Mouse (Mus musculus): ENCODE results near the gene Glul. TPM values are rescaled to one million over a fixed set of nuclear protein-coding genes. Genes with fewer than 3 reads are reported as not detected.
A peak's percentile ranks its signal among the peaks of the same experiment; 100 is the strongest.

Gene Glul
- polyA plus RNA-seq, 1 experiment: 474 TPM

GRCm38 (mm10) chr1:153921642-153922041, 21.9 kb downstream of the Glul start:
- Histone ChIP-seq H3K4me3 (ENCODE audit: insufficient read depth, low read depth, low read length) (no peak overlapping the region), H3K27ac (ENCODE audit: insufficient read depth, low read depth, low read length) (no peak overlapping the region), H3K4me1 (ENCODE audit: control insufficient read depth, insufficient read depth, low read length) (peaks cover 6% of the 10 kb centered on the region)
- WGBS: 94% methylated on average over 3 of the region's 3 CpGs
- TF ChIP-seq CTCF (IDR thresholded peaks at IDR 0.05; ENCODE audit: insufficient read depth, low read depth, low read length): no peak
- TF ChIP-seq POLR2A (IDR thresholded peaks at IDR 0.05; ENCODE audit: insufficient read depth, low read depth, low read length): no peak

GRCm38 (mm10) chr1:153922571-153923021, 22.9 kb downstream of the Glul start:
- H3K4me3 ChIP-seq (ENCODE audit: insufficient read depth, low read depth, low read length): no peak overlapping the region
- H3K27ac ChIP-seq (ENCODE audit: insufficient read depth, low read depth, low read length): no peak overlapping the region
- H3K4me1 ChIP-seq (ENCODE audit: control insufficient read depth, insufficient read depth, low read length): peaks cover 6% of the 10 kb centered on the region
- TF ChIP-seq CTCF (IDR thresholded peaks at IDR 0.05; ENCODE audit: insufficient read depth, low read depth, low read length): no peak
- no peak for TF ChIP-seq POLR2A (IDR thresholded peaks at IDR 0.05; ENCODE audit: insufficient read depth, low read depth, low read length)
- 56% methylated on average over 5 of the region's 5 CpGs for WGBS

DNA sequence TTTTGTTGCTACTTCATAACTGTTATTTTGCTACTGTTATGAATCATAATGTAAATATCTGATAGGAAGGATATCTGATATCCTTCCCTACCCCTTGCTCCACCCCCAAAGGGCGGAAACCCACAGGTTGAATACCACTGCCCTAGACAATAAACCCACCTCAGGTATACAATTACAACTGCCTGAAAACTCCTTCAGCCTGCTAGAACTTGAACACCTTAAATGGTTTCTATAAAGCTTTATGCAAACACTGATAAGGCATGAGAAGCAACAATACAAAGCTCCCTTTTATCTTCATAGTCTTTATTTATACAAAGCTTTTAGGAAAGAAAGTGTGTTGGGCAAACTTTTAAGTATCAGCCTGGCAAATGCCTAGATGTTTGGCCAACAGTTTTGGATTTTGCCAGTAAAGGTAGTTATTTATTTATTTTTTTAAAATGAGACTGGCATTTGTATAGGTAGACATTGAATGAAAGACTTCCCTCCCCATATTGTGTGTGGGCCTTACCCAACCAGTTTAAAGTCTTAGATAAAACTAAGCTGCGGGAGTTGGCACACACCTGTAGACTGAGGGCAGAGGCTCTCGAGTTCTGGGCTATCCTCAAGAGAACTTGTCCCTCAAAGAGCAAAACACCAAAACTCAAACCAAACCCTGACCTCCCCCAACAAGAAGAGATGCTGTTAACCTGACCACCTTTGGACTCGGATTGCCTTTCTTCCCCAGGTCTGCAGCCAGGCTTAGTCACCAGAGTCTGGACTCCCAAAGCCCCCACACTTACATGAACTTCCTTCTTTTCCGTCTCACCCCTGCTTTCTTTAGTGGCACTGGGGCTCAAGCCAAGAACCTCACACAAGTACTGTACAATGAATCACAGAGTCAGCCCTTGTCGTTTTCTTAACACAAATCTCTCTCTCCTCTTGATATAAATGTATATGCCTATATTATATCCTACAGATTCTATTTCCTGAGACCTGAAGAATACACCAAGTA, 24.9 kb downstream of the Glul start:
- Histone ChIP-seq H3K27ac (ENCODE audit: insufficient read depth, low read depth, low read length) (no peak overlapping the region), H3K4me3 (ENCODE audit: insufficient read depth, low read depth, low read length) (no peak overlapping the region), H3K4me1 (ENCODE audit: control insufficient read depth, insufficient read depth, low read length) (peaks cover 6% of the 10 kb centered on the region)
- TF ChIP-seq POLR2A (IDR thresholded peaks at IDR 0.05; ENCODE audit: insufficient read depth, low read depth, low read length): no peak
- no peak for TF ChIP-seq CTCF (IDR thresholded peaks at IDR 0.05; ENCODE audit: insufficient read depth, low read depth, low read length)
- WGBS: 86% methylated on average over 6 of the region's 6 CpGs

GRCm38 (mm10) chr1:153930431-153930830, 30.7 kb downstream of the Glul start:
- Histone ChIP-seq H3K4me3 (ENCODE audit: insufficient read depth, low read depth, low read length) (no peak overlapping the region), H3K27ac (ENCODE audit: insufficient read depth, low read depth, low read length) (no peak overlapping the region), H3K4me1 (ENCODE audit: control insufficient read depth, insufficient read depth, low read length) (no peaks in the 10 kb centered on the region)
- TF ChIP-seq POLR2A (IDR thresholded peaks at IDR 0.05; ENCODE audit: insufficient read depth, low read depth, low read length) (no peak), CTCF (IDR thresholded peaks at IDR 0.05; ENCODE audit: insufficient read depth, low read depth, low read length) (no peak)
- WGBS: 81% methylated on average over 2 of the region's 2 CpGs

GRCm38 (mm10) chr1:153933772-153934171, 34.0 kb downstream of the Glul start:
- WGBS: 85% methylated on average over 1 of the region's 1 CpGs
- no peaks in the 10 kb centered on the region for H3K4me1 ChIP-seq (ENCODE audit: control insufficient read depth, insufficient read depth, low read length)
- no peak overlapping the region for H3K27ac ChIP-seq (ENCODE audit: insufficient read depth, low read depth, low read length)
- TF ChIP-seq CTCF (IDR thresholded peaks at IDR 0.05; ENCODE audit: insufficient read depth, low read depth, low read length) (no peak), POLR2A (IDR thresholded peaks at IDR 0.05; ENCODE audit: insufficient read depth, low read depth, low read length) (no peak)
- H3K4me3 ChIP-seq (ENCODE audit: insufficient read depth, low read depth, low read length): no peak overlapping the region

DNA sequence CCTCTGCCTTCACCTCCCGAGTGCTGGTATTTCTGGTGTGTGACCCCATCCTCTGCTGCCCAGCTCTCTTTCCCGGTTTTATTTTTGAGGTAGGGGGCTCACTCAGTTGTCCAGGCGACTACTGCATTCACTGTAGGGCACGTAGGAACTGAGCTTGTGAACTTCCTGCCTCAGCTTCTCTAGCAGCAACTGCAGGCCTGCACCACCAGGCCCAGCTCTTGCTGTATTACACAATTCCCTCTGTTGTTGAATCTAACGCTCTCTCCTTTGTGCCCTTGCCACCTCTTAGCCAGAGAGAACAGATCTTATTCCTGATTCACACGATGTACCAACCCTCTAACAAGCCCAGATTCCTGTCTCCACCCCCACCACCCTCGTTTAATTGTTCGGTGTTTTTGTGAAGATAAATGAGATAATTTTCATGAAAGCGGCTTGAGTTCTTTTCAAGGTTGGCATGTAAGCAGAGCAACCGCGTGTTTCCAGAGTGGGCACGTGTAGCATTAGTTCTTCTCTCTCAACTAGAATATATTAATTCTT, 36.2 kb downstream of the Glul start:
- TF ChIP-seq POLR2A (IDR thresholded peaks at IDR 0.05; ENCODE audit: insufficient read depth, low read depth, low read length) (no peak), CTCF (IDR thresholded peaks at IDR 0.05; ENCODE audit: insufficient read depth, low read depth, low read length) (no peak)
- peak overlapping the region; percentile 13 for H3K27ac ChIP-seq (ENCODE audit: insufficient read depth, low read depth, low read length)
- no peaks in the 10 kb centered on the region for H3K4me1 ChIP-seq (ENCODE audit: control insufficient read depth, insufficient read depth, low read length)
- no peak overlapping the region for H3K4me3 ChIP-seq (ENCODE audit: insufficient read depth, low read depth, low read length)
- 39% methylated on average over 12 of the region's 12 CpGs for WGBS

DNA sequence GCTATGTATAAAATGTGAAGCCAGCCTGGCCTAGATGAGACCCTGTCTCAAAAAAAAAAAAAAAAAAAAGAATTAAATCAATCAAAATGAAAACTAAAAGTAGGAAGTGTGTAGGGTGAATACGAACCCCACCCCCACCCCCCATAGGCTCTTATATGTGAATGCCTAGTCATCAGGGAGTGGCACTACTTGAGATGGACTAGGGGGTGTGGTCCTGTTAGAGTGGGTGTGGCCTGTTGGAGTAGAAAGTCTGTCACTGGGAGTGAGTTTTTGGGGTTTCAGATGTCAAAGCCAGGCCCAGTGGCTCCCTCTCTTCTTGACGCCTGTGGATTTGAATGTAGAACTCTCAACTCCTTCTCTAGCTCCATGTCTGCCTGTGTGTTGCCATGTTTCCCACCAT, 37.3 kb downstream of the Glul start:
- TF ChIP-seq CTCF (IDR thresholded peaks at IDR 0.05; ENCODE audit: insufficient read depth, low read depth, low read length) (no peak), POLR2A (IDR thresholded peaks at IDR 0.05; ENCODE audit: insufficient read depth, low read depth, low read length) (no peak)

DNA sequence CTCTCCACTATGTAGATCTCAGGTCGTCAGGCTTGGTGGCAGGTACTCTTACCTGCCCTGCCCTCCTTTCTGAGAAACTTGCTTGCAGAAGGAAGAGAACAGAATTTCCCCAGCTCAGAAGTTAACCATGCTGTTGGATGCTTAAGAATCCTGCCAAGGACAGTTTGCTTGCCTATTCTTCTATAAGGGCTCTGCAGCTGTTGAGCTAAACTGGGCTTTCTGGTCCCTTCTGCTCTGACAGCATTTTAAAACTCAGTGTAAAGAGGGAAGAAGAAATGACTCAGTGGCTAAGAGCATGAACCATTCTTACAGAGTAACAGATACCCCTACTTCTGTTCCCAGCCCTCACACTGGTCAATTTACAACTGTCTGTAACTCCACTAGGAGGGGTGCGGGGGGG, 41.2 kb downstream of the Glul start:
- Histone ChIP-seq H3K27ac (ENCODE audit: insufficient read depth, low read depth, low read length) (no peak overlapping the region), H3K4me1 (ENCODE audit: control insufficient read depth, insufficient read depth, low read length) (peaks cover 4% of the 10 kb centered on the region; the same call in 1 of the 2 replicates), H3K4me3 (ENCODE audit: insufficient read depth, low read depth, low read length) (no peak overlapping the region)
- WGBS: 79% methylated on average over 2 of the region's 2 CpGs
- TF ChIP-seq CTCF (IDR thresholded peaks at IDR 0.05; ENCODE audit: insufficient read depth, low read depth, low read length) (no peak), POLR2A (IDR thresholded peaks at IDR 0.05; ENCODE audit: insufficient read depth, low read depth, low read length) (no peak)

More for the DNA sequence above, 37.3 kb downstream of the Glul start:
- 94% methylated on average over 2 of the region's 2 CpGs for WGBS
- peaks cover 2% of the 10 kb centered on the region; the same call in 1 of the 2 replicates for H3K4me1 ChIP-seq (ENCODE audit: control insufficient read depth, insufficient read depth, low read length)
- no peak overlapping the region for H3K4me3 ChIP-seq (ENCODE audit: insufficient read depth, low read depth, low read length)
- no peak overlapping the region for H3K27ac ChIP-seq (ENCODE audit: insufficient read depth, low read depth, low read length)

- 60% methylated on average over 5 of the region's 5 CpGs for WGBS
These were observed 45.4 kb downstream of the Glul start for GRCm38 (mm10) chr1:153945181-153945580.

More at GRCm38 (mm10) chr1:153945181-153945580, 45.4 kb downstream of the Glul start:
- no peak overlapping the region for H3K27ac ChIP-seq (ENCODE audit: insufficient read depth, low read depth, low read length)
- H3K4me1 ChIP-seq (ENCODE audit: control insufficient read depth, insufficient read depth, low read length): peaks cover 4% of the 10 kb centered on the region; the same call in 1 of the 2 replicates
- no peak overlapping the region for H3K4me3 ChIP-seq (ENCODE audit: insufficient read depth, low read depth, low read length)
- TF ChIP-seq CTCF (IDR thresholded peaks at IDR 0.05; ENCODE audit: insufficient read depth, low read depth, low read length) (no peak), POLR2A (IDR thresholded peaks at IDR 0.05; ENCODE audit: insufficient read depth, low read depth, low read length) (no peak)

All from olfactory bulb, adult 2 months (tissue).